14 mouse cellular contexts compared by ENCODE assay signal in genomic region chr10:117766896-117767160, GRCm38 (mm10).
DNase-seq lines count a peak whose midpoint lies in the region.
"Had no signal": no experiment of that assay in that cellular context is flagged by ENCODE, and none has a peak within 500 bp of the region (broad histone marks: within the 10 kb centered on the region; RNA-seq: fewer than 3 reads in every experiment).

No protein-coding gene starts in this region.

- DNase-seq in adipocyte (ENCODE audit: low spot score), result peak; percentile 95
- DNase-seq in spleen, adult 12 weeks (ENCODE audit: low spot score), result no peak
- DNase-seq: adrenal gland, adult 2 months; adrenal gland, adult 8-10 months; adrenal gland, postnatal 10 days; adrenal gland, postnatal 14 days; adrenal gland, postnatal 25 days; adrenal gland, postnatal 36 days; B cell, adult 2 months; cerebellum, adult 11 months; cerebellum, adult 11-12 months; cerebellum, adult 18-20 months; cerebellum, adult 2 months; cerebellum, adult 8-10 months had no signal
